Mouse (Mus musculus): ENCODE results near the gene Cnot10. TPM values are rescaled to one million over a fixed set of nuclear protein-coding genes. Genes with fewer than 3 reads are reported as not detected.

The Cnot10 gene
- polyA plus RNA-seq, 1 experiment from 2014 or later = 65.9 TPM

DNA sequence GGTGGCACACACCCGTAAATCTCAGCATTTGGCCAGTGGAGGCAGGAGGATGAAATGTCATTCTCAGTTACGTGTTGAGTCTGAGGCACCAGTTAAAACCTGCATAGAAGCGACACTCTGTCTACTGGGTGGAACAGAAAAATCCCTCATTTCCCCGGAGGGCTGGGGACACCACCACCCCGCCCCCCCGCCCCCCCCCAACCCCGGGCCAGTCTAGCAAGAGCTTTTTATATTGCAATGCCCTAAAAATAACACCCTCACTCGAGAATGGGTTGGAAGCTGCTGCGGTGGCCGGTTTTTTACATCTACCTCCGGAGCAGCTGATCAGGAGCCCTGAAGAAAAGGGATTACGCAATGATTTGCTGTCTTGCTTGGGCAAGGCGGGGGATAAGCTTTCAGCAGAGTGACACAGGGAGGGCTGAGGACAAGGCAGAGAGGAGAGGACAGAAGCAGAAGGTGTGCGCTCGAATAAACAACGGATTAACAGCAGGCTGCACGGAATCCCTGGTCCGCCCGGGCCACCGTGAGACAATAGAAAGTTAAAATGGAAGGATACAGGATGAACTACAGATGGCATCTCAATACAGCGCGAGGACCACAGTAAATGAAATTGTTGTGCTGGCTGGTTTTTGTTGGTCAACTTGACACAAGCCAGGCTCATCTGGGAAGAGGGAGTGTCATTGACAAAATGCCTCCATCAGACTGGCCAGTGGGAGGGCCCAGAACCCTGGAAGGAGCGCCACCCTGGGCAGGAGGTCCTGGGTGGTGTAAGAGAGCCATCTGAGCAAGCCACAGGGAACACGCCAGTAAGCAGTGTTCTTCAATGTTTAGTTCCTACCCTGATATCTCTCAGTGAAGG lies 32.9 kb upstream of the Cnot10 start:
- ATAC-seq (ENCODE audit: insufficient number of reproducible peaks, low FRiP score, low TSS enrichment, low read depth) = no peak; the same call in 1 of the 2 replicates
- Histone ChIP-seq H3K4me1 (peaks cover 8% of the 10 kb centered on the region; the same call in 1 of the 2 replicates), H3K27ac (replicated peaks) (0 out of 2 replicates have a peak overlapping the region, but pooled peaks have one; percentile 28), H3K4me2 (replicated peaks) (peak overlapping the region; percentile 69), H3K4me3 (replicated peaks) (peak overlapping the region; percentile 36), H3K9me3 (replicated peaks) (no peaks in the 10 kb centered on the region), H3K27me3 (no peaks in the 10 kb centered on the region), H3K9ac (no peak overlapping the region), H3K36me3 (no peaks in the 10 kb centered on the region)
- 4% methylated on average over 24 of the region's 24 CpGs for WGBS

DNA sequence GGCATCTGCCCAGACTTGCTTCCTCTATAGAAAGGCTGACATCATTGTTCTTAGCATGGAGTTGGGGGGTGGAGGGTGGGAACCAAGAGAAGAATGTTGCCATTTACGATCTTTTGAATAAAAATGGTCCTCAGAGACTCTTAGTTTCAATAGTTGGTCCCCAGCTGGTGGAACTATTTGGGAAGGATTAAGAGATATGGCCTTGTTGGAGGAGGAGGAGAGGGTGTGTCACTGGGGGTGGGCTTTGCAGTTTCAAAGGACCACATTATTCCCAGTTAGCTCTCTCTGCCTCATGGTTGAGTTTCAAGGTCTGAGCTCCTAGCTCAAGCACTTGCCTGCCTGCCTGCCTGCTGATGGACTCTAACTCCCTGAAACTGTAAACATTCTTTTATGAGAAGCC lies 32.0 kb upstream of the Cnot10 start:
- no peaks in the 10 kb centered on the region for H3K27me3 ChIP-seq
- H3K9me3 ChIP-seq (replicated peaks) = no peaks in the 10 kb centered on the region
- no peak overlapping the region for H3K4me3 ChIP-seq (replicated peaks)
- H3K4me1 ChIP-seq = peaks cover 8% of the 10 kb centered on the region; the same call in 1 of the 2 replicates
- no peak overlapping the region for H3K4me2 ChIP-seq (replicated peaks)
- WGBS = 39% methylated on average over 1 of the region's 1 CpGs
- H3K36me3 ChIP-seq = no peaks in the 10 kb centered on the region
- no peak overlapping the region for H3K27ac ChIP-seq (replicated peaks)
- H3K9ac ChIP-seq = no peak overlapping the region
- ATAC-seq (ENCODE audit: insufficient number of reproducible peaks, low FRiP score, low TSS enrichment, low read depth) = no peak

DNA sequence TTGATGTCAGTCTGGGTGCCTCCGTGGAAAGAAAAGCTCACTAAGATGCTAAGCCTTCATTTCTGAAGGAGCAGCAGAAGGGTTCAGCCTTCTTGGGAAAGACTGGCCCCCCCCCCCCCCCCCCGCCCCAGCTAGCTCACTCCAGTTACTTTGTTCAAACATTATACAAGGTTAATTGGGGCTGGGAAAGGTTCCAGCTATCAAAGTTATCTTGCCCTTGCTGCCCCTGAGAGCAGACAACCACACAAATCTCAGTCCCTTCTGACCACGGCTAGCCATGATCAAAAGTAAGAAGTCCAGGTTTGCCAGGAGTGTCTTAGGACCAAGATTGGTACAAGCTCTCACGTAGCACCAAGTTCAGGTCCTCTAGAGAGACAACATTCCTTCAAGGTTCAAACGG lies 29.0 kb upstream of the Cnot10 start:
- H3K9ac ChIP-seq = no peak overlapping the region
- 67% methylated on average over 5 of the region's 5 CpGs for WGBS
- H3K4me2 ChIP-seq (replicated peaks) = no peak overlapping the region
- no peak for ATAC-seq (ENCODE audit: insufficient number of reproducible peaks, low FRiP score, low TSS enrichment, low read depth)
- no peaks in the 10 kb centered on the region for H3K9me3 ChIP-seq (replicated peaks)
- H3K27ac ChIP-seq (replicated peaks) = no peak overlapping the region
- H3K36me3 ChIP-seq = no peaks in the 10 kb centered on the region
- H3K4me3 ChIP-seq (replicated peaks) = no peak overlapping the region
- H3K4me1 ChIP-seq = peaks cover 8% of the 10 kb centered on the region; the same call in 1 of the 2 replicates
- no peaks in the 10 kb centered on the region for H3K27me3 ChIP-seq

DNA sequence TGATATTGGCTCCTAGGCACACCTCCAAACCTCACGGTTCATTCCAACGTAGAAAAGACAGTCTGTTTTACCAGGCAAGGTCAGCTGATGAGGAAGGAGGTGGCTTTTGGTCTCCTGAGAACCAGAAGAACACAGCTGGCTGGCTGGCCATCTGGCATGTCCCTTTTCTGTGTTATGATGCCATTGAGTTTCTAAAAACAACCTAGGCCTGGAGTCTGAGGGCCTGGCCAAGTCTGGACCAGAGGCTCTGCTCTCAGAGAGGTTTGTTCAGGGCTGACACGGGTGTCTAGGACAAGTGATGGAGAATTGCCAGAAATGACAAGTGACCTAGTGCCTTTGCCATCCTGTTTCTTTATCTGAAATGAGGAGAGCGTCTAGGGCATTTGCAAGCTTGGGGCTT lies 28.1 kb upstream of the Cnot10 start:
- Histone ChIP-seq H3K27ac (replicated peaks) (no peak overlapping the region), H3K4me3 (replicated peaks) (no peak overlapping the region), H3K9me3 (replicated peaks) (no peaks in the 10 kb centered on the region), H3K27me3 (no peaks in the 10 kb centered on the region), H3K4me2 (replicated peaks) (no peak overlapping the region), H3K36me3 (no peaks in the 10 kb centered on the region), H3K4me1 (peaks cover 5% of the 10 kb centered on the region; the same call in 1 of the 2 replicates), H3K9ac (no peak overlapping the region)
- 76% methylated on average over 4 of the region's 4 CpGs for WGBS
- no peak for ATAC-seq (ENCODE audit: insufficient number of reproducible peaks, low FRiP score, low TSS enrichment, low read depth)

DNA sequence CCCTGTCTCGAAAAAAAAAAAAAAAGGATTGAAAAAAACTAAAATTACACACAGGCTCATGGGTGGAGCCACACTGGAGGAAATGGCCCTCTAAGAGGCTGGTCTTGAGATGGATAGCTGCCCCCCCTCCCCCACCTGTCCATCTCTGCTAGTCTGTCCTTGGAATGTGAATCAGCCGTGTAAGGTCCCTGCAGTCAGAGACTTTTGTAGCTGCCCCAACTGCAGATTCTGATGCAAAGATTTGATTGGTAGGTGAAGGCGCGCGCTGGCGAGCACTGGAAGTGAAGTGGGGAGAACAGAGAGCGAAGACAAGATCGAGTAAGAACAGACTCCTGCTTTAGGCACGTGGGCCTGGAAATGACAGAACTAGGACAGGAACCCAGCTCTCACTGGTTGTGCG lies 26.9 kb upstream of the Cnot10 start:
- 83% methylated on average over 10 of the region's 10 CpGs for WGBS
- ATAC-seq (ENCODE audit: insufficient number of reproducible peaks, low FRiP score, low TSS enrichment, low read depth) = no peak
- no peak overlapping the region for H3K4me3 ChIP-seq (replicated peaks)
- H3K9ac ChIP-seq = no peak overlapping the region
- H3K4me2 ChIP-seq (replicated peaks) = no peak overlapping the region
- H3K27me3 ChIP-seq = no peaks in the 10 kb centered on the region
- H3K36me3 ChIP-seq = no peaks in the 10 kb centered on the region
- no peaks in the 10 kb centered on the region for H3K4me1 ChIP-seq
- no peak overlapping the region for H3K27ac ChIP-seq (replicated peaks)
- H3K9me3 ChIP-seq (replicated peaks) = no peaks in the 10 kb centered on the region

DNA sequence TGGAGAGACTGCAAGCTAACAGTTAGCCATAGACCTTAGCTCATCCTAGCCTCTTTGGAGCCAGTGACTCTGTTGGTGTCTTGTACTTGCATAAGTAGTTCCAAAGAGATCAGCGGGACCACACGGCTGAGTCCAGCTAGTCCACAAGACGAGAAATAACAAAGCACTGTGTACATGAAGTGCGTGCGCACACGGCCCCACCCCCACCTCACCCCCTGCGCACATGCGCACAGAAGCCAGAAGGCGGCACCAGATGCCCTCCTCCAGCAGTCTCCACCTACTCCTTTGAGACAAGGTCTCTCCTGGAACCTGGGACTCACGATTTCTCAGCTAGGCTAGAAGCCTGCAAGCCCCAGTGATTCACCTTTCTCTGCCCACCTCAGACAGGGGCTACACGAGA lies 23.8 kb upstream of the Cnot10 start:
- Histone ChIP-seq H3K4me2 (replicated peaks) (no peak overlapping the region), H3K27me3 (no peaks in the 10 kb centered on the region), H3K9ac (no peak overlapping the region), H3K36me3 (no peaks in the 10 kb centered on the region), H3K4me3 (replicated peaks) (no peak overlapping the region), H3K9me3 (replicated peaks) (no peaks in the 10 kb centered on the region), H3K4me1 (no peaks in the 10 kb centered on the region), H3K27ac (replicated peaks) (no peak overlapping the region)
- WGBS = 80% methylated on average over 11 of the region's 11 CpGs
- ATAC-seq (ENCODE audit: insufficient number of reproducible peaks, low FRiP score, low TSS enrichment, low read depth) = no peak

DNA sequence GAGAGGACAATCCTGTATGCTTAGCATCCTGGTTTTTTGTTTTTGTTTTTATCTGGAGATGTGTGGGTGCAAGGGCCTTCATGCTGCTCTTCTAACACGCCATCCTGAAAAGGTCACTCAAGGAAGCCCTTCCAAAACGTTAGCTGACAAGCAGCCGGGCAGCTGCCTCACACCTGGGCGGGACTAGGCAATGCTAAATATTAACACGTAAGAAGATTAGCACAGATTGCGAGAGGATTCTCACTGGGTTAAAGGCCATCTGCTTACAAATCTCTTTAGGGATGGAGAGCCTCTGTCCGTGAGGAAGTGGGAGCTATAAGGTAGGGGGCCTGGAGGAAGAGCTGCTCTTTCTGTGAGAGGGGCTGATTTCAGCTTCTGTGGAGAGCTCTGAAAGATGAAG lies 22.0 kb upstream of the Cnot10 start:
- no peaks in the 10 kb centered on the region for H3K4me1 ChIP-seq
- H3K4me2 ChIP-seq (replicated peaks) = no peak overlapping the region
- H3K9me3 ChIP-seq (replicated peaks) = no peaks in the 10 kb centered on the region
- H3K4me3 ChIP-seq (replicated peaks) = no peak overlapping the region
- no peak overlapping the region for H3K9ac ChIP-seq
- H3K27me3 ChIP-seq = no peaks in the 10 kb centered on the region
- no peaks in the 10 kb centered on the region for H3K36me3 ChIP-seq
- H3K27ac ChIP-seq (replicated peaks) = no peak overlapping the region
- no peak for ATAC-seq (ENCODE audit: insufficient number of reproducible peaks, low FRiP score, low TSS enrichment, low read depth)
- 65% methylated on average over 7 of the region's 7 CpGs for WGBS

DNA sequence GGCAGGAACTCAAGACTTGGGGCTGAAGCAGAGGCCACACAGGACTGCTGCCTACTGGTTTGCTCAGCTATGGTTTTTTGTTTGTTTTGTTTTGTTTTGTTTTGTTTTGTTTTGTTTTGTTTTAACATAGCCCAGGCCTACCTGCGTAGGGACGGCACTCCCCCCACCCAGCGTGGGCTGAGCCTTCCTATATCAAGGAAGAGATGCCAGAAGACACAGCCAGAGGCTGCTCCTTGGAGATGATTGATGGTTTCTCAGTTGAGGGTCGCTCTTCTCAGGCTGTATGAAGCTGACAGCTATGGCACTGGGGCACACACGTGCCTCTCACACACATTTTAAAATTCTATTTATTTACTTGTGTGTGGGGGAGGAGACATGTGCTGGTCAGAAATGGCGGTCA lies 21.0 kb upstream of the Cnot10 start:
- Histone ChIP-seq H3K4me1 (no peaks in the 10 kb centered on the region), H3K27me3 (no peaks in the 10 kb centered on the region), H3K4me3 (replicated peaks) (no peak overlapping the region), H3K4me2 (replicated peaks) (no peak overlapping the region), H3K9ac (no peak overlapping the region), H3K9me3 (replicated peaks) (no peaks in the 10 kb centered on the region), H3K36me3 (no peaks in the 10 kb centered on the region), H3K27ac (replicated peaks) (no peak overlapping the region)
- ATAC-seq (ENCODE audit: insufficient number of reproducible peaks, low FRiP score, low TSS enrichment, low read depth) = no peak
- WGBS = 61% methylated on average over 6 of the region's 6 CpGs

DNA sequence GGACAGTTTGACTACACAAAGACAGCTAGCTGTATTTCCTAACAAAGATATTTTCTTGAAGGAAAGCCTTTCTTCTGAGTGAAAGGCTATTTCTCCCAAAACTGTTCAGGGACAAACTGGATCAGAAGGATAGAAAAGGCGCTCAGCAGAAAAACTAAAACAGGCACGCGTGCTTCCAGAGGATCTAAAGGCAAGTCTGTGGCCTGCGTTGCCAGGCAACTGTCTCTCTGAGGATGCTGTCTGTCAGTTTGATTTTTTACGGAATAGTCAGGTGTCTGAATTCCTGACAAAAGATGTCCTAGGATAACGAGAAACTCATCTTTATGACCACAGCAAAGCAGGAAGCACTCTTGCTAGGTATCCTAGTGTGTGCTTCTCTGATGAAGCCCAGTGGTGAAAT lies 20.5 kb upstream of the Cnot10 start:
- H3K9me3 ChIP-seq (replicated peaks) = no peaks in the 10 kb centered on the region
- no peak overlapping the region for H3K9ac ChIP-seq
- H3K36me3 ChIP-seq = no peaks in the 10 kb centered on the region
- no peaks in the 10 kb centered on the region for H3K4me1 ChIP-seq
- no peaks in the 10 kb centered on the region for H3K27me3 ChIP-seq
- no peak overlapping the region for H3K27ac ChIP-seq (replicated peaks)
- WGBS = 47% methylated on average over 6 of the region's 6 CpGs
- H3K4me2 ChIP-seq (replicated peaks) = no peak overlapping the region
- H3K4me3 ChIP-seq (replicated peaks) = no peak overlapping the region
- no peak for ATAC-seq (ENCODE audit: insufficient number of reproducible peaks, low FRiP score, low TSS enrichment, low read depth)

DNA sequence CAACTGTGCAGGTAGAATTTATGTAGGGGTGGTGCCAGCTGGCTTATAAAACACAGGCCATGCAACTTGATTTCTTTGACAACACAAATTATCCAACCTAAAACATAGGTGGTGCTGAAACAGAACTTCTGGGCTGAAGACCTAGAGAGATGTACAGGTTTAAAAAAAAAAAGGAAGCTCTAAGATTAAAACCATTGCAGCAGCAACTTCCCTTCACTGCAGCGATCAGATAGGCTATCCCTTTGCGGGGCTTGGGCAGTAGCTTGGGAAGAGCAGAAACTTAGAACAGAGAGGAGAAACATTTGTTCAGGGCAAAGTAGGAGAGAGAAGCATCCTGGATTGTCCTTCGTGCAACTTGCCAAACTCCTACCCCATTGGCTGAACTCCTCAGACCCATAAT lies 16.7 kb upstream of the Cnot10 start:
- Histone ChIP-seq H3K4me3 (replicated peaks) (no peak overlapping the region), H3K36me3 (no peaks in the 10 kb centered on the region), H3K27me3 (no peaks in the 10 kb centered on the region), H3K4me1 (no peaks in the 10 kb centered on the region), H3K9ac (no peak overlapping the region), H3K9me3 (replicated peaks) (no peaks in the 10 kb centered on the region), H3K27ac (replicated peaks) (no peak overlapping the region), H3K4me2 (replicated peaks) (no peak overlapping the region)
- WGBS = 72% methylated on average over 3 of the region's 3 CpGs
- ATAC-seq (ENCODE audit: insufficient number of reproducible peaks, low FRiP score, low TSS enrichment, low read depth) = no peak

DNA sequence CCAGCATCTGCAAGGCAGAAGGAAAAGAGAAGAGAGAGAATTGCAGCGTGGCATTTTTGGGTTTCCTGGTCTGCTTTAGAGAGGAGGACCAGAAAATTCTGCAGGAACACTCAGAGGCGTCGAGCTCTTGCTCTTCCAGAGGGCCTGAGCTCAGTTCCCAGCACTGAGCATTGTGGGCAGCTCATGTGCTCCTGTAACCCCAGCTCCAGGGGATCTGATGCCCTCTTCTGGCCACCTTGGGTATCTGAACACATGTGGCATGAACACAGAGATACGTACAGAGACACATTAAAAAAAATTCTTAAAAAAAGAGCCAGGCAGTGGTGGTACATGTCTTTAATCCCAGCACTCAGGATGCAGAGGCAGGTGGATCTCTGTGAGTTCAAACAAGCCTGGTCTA lies 15.4 kb upstream of the Cnot10 start:
- no peak overlapping the region for H3K4me3 ChIP-seq (replicated peaks)
- no peak overlapping the region for H3K9ac ChIP-seq
- H3K36me3 ChIP-seq = no peaks in the 10 kb centered on the region
- no peak overlapping the region for H3K4me2 ChIP-seq (replicated peaks)
- no peaks in the 10 kb centered on the region for H3K9me3 ChIP-seq (replicated peaks)
- whole genome bisulfite sequencing = 89% methylated on average over 4 of the region's 4 CpGs
- ATAC-seq (ENCODE audit: insufficient number of reproducible peaks, low FRiP score, low TSS enrichment, low read depth) = no peak
- H3K27ac ChIP-seq (replicated peaks) = no peak overlapping the region
- H3K4me1 ChIP-seq = no peaks in the 10 kb centered on the region
- no peaks in the 10 kb centered on the region for H3K27me3 ChIP-seq

All from embryonic facial prominence, embryonic 15.5 days (tissue).